Mouse (Mus musculus) brain, embryonic 14.5 days (tissue): ENCODE results near the gene Cryaa.

ENCODE experiments used
- CTCF ChIP-seq: fragments of 200-500 bp; IDR thresholded peaks from 2 replicates; pipeline ENCODE4 v1.5.1; 2012; ENCODE audit warnings: inconsistent platforms, mild to moderate bottlenecking, moderate library complexity, borderline replicate concordance; ENCODE audit not compliant: insufficient read depth, insufficient read length; ENCODE audit errors: extremely low read depth
- POLR2A ChIP-seq: fragments of 200-500 bp; IDR thresholded peaks from 2 replicates; pipeline ENCODE4 v1.6.1; 2012; ENCODE audit warnings: mild to moderate bottlenecking, inconsistent platforms, borderline replicate concordance; ENCODE audit not compliant: poor library complexity, insufficient read depth, insufficient read length, severe bottlenecking; ENCODE audit errors: extremely low read depth

DNA sequence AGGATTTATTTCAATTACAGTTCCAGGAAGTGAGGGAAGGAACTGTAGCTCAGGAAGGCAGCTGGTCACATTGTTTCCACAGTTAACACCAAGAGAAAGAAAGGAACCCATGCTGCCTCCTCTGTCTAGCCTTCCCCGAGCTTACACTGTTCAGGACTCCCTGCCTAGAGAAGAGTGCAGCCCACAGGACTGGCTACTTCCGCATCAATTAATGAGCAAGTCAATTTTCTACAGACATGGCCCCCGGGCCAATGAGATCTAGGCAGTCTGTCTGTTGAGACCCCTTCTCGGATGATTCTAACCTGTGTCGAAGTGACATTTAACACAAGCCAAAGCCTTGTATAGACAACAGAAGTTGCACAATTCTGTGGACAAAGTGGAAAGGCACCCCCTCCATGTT is 42.7 kb upstream of the Cryaa start:
- no peak for TF ChIP-seq CTCF
- TF ChIP-seq POLR2A: no peak
